In the genomic region with DNA sequence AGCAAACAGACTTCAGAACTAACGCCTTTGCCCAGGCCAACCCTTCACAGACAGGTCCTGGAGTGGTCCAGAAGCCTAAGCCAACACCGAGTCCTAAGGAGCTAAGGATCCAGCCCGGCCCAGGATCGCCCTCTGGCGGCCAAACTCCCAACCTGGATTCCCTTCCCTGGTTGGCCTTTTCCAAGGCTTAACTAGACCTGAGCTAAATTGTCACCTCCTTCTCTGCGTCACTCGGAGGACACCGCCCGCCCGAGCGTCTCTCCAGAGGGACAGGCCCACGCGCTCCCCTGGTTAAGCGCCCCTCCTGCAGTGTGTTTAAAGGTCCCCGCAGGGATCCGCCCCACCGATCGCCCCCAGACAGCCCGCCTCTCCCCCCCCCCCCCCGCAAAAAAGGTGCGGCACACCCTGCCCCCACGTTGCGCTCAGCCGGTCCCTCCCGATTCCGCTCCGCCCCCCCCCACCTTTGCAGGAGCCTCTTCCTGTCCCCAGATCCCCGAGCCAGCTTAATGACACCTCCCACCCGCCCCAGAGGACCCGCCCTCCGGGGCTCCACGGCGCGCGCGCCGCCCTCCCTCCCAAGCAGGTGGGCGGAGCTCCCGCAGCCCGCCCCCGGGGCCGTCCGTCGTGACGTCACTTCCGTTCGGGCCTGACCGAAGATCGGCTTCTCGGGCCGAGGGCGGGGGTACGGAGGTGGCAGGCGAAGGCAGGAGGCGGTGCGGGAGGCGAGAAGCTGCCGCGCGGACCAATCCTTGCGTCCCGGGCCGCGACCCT, we compare ENCODE assay signal across 7 mouse cellular contexts. TPM values are rescaled to one million over a fixed set of nuclear protein-coding genes. Genes with fewer than 3 reads are reported as not detected.
DNase-seq lines count a peak whose midpoint lies in the region; ATAC-seq lines count a peak whose summit lies in the region.

A gene (plus strand): TSS at position 633 of the 771 bp plus-strand sequence.

- ATAC-seq in granulocyte monocyte progenitor cell, adult 5-6 weeks (replicated peaks; ENCODE audit: poor library complexity, severe bottlenecking), result peak; percentile 80
- peak; percentile 94 for ATAC-seq in midbrain, embryonic 13.5 days

- DNase-seq in adrenal gland, postnatal 10 days, result peak; percentile 100
- DNase-seq in embryonic facial prominence, embryonic 10.5 days (ENCODE audit: low spot score), result peak; percentile 100
- DNase-seq in kidney, adult 11 months, result peak; percentile 99
- peak; percentile 100 for DNase-seq in limb, embryonic 10.5 days (ENCODE audit: low spot score)
- peak; percentile 95 for DNase-seq in spleen, adult 12 weeks (ENCODE audit: low spot score)

- under 1% methylated on average over 64 of the region's 64 CpGs for WGBS in embryonic facial prominence, embryonic 10.5 days
- WGBS in limb, embryonic 10.5 days, result under 1% methylated on average over 57 of the region's 64 CpGs
- WGBS in midbrain, embryonic 13.5 days, result 0% methylated on average over 56 of the region's 64 CpGs

- peak within 1 kb of the TSS; percentile 98 for H3K4me3 ChIP-seq in embryonic facial prominence, embryonic 10.5 days
- H3K4me3 ChIP-seq in limb, embryonic 10.5 days, result peak within 1 kb of the TSS; percentile 84
- H3K4me3 ChIP-seq in midbrain, embryonic 13.5 days (replicated peaks), result peak within 1 kb of the TSS; percentile 97

- peak within 1 kb of the TSS; percentile 99 for H3K9ac ChIP-seq in midbrain, embryonic 13.5 days (replicated peaks)

- peak within 1 kb of the TSS; percentile 97 for H3K4me2 ChIP-seq in midbrain, embryonic 13.5 days (replicated peaks)

- H3K4me1 ChIP-seq in embryonic facial prominence, embryonic 10.5 days, result peaks cover 46% of the 10 kb centered on the region
- H3K4me1 ChIP-seq in limb, embryonic 10.5 days, result peaks cover 38% of the 10 kb centered on the region
- H3K4me1 ChIP-seq in midbrain, embryonic 13.5 days (replicated peaks), result peaks cover 29% of the 10 kb centered on the region

- H3K9me3 ChIP-seq in embryonic facial prominence, embryonic 10.5 days, result no peaks in the 10 kb centered on the region
- H3K9me3 ChIP-seq in limb, embryonic 10.5 days (replicated peaks), result no peaks in the 10 kb centered on the region
- H3K9me3 ChIP-seq in midbrain, embryonic 13.5 days, result no peaks in the 10 kb centered on the region; the same call in 1 of the 2 replicates

- H3K27ac ChIP-seq in embryonic facial prominence, embryonic 10.5 days (replicated peaks), result peak within 1 kb of the TSS; percentile 98
- peak within 1 kb of the TSS; percentile 94 for H3K27ac ChIP-seq in limb, embryonic 10.5 days
- H3K27ac ChIP-seq in midbrain, embryonic 13.5 days, result peak within 1 kb of the TSS; percentile 97

- no peaks in the 10 kb centered on the region for H3K27me3 ChIP-seq in embryonic facial prominence, embryonic 10.5 days (replicated peaks; ENCODE audit: low read depth, poor library complexity, severe bottlenecking)
- no peaks in the 10 kb centered on the region for H3K27me3 ChIP-seq in limb, embryonic 10.5 days (ENCODE audit: low read depth, poor library complexity, severe bottlenecking)
- no peaks in the 10 kb centered on the region for H3K27me3 ChIP-seq in midbrain, embryonic 13.5 days

- peaks cover 36% of the 10 kb centered on the region for H3K36me3 ChIP-seq in embryonic facial prominence, embryonic 10.5 days (replicated peaks)
- H3K36me3 ChIP-seq in limb, embryonic 10.5 days, result peaks cover 36% of the 10 kb centered on the region
- H3K36me3 ChIP-seq in midbrain, embryonic 13.5 days, result peaks cover 31% of the 10 kb centered on the region

RNA-seq across cellular contexts. Expression of the gene that starts here (rescaled TPM):
- total RNA-seq in adrenal gland, postnatal 10 days (2021), result 100 to 1,000 TPM; 271 to 288 TPM
- 390 and 408 TPM in 2 replicates for polyA plus RNA-seq in embryonic facial prominence, embryonic 10.5 days (2016; fragmentation: Nextera tagmentation; extraction: Ambion mirVana)
- total RNA-seq in granulocyte monocyte progenitor cell, adult 5-6 weeks (2014; fragmentation: Nextera tagmentation), result 82.4 and 102 TPM in 2 replicates
- total RNA-seq in granulocyte monocyte progenitor cell, adult 5-6 weeks (2017), result 49.5 and 79.7 TPM in 2 replicates
- polyA plus RNA-seq in limb, embryonic 10.5 days (2016; fragmentation: Nextera tagmentation; extraction: Ambion mirVana), result 428 and 433 TPM in 2 replicates
- polyA plus RNA-seq in midbrain, embryonic 13.5 days (2015; fragmentation: Nextera tagmentation; extraction: Ambion mirVana), result 419 and 462 TPM in 2 replicates

Comparison
In these comparisons a context has a peak if more than half of its experiments do, and no peak if none do; other contexts are left out.
1. Peak in every context shown above with its lines: DNase-seq, ATAC-seq, H3K4me3 ChIP-seq and H3K27ac ChIP-seq.